Mouse (Mus musculus) neural tube, embryonic 12.5 days (tissue): ENCODE measurements at regions not wholly inside any gene's neighbourhood (a gene's known extent, or its start where the extent isn't known, plus 50 kb on each side); places are given as distances from the start of the nearest gene placed in this dataset.

ENCODE experiments used
- ATAC-seq: fragments of 200-750 bp; cut with Nextera tagmentation; 2 replicates; pipeline ENCODE4 v1.8.0; 2017; ENCODE audit warnings: low read depth, mild to moderate bottlenecking, moderate TSS enrichment, moderate library complexity; ENCODE audit not compliant: low FRiP score
- H3K27ac ChIP-seq: fragments of 300-500 bp; sonication (generic); 2 replicates; pipeline ENCODE4 v1.5.1; 2016
- H3K27me3 ChIP-seq: fragments of 300-500 bp; sonication (generic); replicated peaks from 2 replicates; pipeline ENCODE4 v1.6.1; 2016; ENCODE audit warnings: mild to moderate bottlenecking
- H3K36me3 ChIP-seq: fragments of 300-500 bp; sonication (generic); 2 replicates; pipeline ENCODE4 v1.6.1; 2016; ENCODE audit warnings: mild to moderate bottlenecking
- H3K4me1 ChIP-seq: fragments of 300-500 bp; sonication (generic); 2 replicates; pipeline ENCODE4 v1.6.1; 2016
- H3K4me2 ChIP-seq: fragments of 300-500 bp; sonication (generic); replicated peaks from 2 replicates; pipeline ENCODE4 v1.6.1; 2016; ENCODE audit warnings: mild to moderate bottlenecking
- H3K4me3 ChIP-seq: fragments of 300-500 bp; sonication (generic); 2 replicates; pipeline ENCODE4 v1.5.1; 2016
- H3K9ac ChIP-seq: fragments of 300-500 bp; sonication (generic); 2 replicates; pipeline ENCODE4 v1.6.1; 2016; ENCODE audit warnings: mild to moderate bottlenecking
- H3K9me3 ChIP-seq: fragments of 300-500 bp; sonication (generic); 2 replicates; pipeline ENCODE4 v1.6.1; 2016; ENCODE audit warnings: mild to moderate bottlenecking
- WGBS: fragments of 180-500 bp; shearing (Covaris S2); methylation state at CpG from one replicate; pipeline ENCODE4 v1.1.7; 2016; 5-methylcytosine and 5-hydroxymethylcytosine counted together

DNA sequence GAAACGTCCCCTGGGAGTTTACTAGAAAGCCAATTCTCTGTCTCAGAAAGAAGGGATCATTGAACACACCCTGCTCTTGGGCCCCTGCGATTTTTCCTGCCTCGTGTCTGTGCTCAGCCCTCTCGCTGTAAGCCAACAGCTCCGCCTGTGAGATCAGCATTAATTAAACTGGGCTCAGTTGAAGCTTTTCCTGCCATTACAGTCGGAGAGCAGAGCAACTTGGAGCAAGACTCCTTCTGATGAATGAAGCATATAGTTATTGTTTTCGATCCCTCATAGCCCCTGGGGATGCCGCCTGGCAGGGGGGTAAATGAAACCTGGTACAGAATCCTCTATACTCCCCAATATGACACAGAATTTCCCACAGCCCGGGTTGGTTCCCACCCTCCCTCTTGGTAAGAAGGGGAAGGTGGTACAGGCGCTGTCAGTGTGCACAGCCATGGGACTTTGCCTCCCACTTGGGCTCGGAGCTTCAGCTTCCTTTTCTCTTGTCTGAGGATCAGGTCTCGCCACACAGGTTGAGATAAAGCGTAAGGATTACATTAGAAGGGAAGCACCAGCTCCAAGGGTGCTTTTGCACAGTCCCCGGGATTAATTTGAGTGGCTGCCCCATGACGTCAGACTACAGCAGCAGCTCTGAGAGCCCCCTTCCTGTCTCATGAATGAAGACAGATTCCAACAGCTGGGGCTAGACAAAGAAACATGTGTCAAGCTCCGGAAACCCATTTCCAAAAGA lies 257.1 kb downstream of the Mycn start:
- WGBS: 34% methylated on average over 16 of the region's 16 CpGs
- Histone ChIP-seq H3K9ac (0 out of 2 replicates have a peak overlapping the region, but pooled peaks have one; percentile 1), H3K27me3 (no peaks in the 10 kb centered on the region), H3K4me3 (no peak overlapping the region), H3K27ac (0 out of 2 replicates have a peak overlapping the region, but pooled peaks have one; percentile 2), H3K36me3 (no peaks in the 10 kb centered on the region), H3K4me2 (peak overlapping the region; percentile 16; the same call in 1 of the 2 replicates), H3K4me1 (peaks cover 41% of the 10 kb centered on the region), H3K9me3 (no peaks in the 10 kb centered on the region)
- ATAC-seq: no peak

DNA sequence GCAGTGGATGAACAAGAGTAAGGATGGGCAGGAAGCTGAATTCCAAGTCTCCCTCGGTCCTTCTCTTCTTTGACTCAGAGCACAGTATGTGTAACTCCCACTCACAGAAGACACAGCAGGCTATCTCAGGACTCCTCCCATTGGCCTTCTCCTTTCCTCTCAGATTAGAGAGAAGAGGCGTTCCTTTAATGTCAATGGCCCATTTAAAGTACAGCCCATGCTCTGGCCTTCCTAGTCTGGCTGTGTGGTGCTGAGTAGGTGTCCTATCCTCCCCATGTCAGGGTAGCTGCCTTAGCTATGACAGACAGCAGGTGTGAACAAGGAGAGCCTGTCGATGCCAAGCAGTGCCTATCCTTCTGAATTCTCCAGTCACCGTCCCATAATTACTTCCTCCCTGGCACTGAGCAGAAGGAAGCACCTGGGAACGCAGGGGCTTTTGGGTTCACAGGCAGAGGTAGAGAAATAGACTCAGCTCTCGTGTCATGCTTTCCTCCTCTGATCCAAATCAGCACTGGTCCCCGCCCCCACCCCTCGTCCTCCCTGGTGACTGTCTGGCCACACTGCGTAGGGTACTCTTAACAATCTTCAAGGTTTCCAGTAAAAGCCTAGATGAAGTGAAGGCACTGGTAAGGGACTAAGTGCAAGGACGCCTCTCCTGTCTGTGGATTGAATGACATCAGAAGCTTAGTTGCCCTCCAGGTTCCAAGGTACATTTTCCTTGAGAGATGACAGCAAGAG lies 257.8 kb downstream of the Mycn start:
- H3K9me3 ChIP-seq: no peaks in the 10 kb centered on the region
- no peaks in the 10 kb centered on the region for H3K36me3 ChIP-seq
- 0 out of 2 replicates have a peak overlapping the region, but pooled peaks have one; percentile 16 for H3K4me2 ChIP-seq
- peaks cover 43% of the 10 kb centered on the region for H3K4me1 ChIP-seq
- 0 out of 2 replicates have a peak overlapping the region, but pooled peaks have one; percentile 1 for H3K9ac ChIP-seq
- WGBS: 46% methylated on average over 10 of the region's 10 CpGs
- H3K27ac ChIP-seq: 0 out of 2 replicates have a peak overlapping the region, but pooled peaks have one; percentile 2
- no peak for ATAC-seq
- no peaks in the 10 kb centered on the region for H3K27me3 ChIP-seq
- H3K4me3 ChIP-seq: no peak overlapping the region

DNA sequence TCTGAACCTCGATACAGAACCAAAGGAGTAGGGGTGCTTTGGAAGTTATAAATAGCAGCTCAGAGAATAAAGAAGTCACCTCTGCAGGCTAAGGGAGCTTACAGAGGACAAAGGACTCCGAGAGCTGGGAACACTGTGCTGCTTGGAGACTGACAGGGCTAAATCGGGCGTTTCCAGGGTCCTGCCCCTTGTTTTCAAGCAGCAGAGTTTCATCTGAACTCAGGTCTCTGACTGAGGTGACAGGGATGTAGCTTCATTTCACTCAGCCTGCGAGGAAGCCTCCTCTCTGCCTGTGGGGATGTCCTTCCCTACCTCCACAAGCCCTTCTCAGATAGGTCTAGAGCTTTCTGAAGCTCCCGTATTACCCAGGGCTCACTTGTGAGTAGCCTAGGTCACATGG lies 260.6 kb downstream of the Mycn start:
- Histone ChIP-seq H3K27ac (peak overlapping the region; percentile 85), H3K9ac (peak overlapping the region; percentile 53), H3K4me3 (peak overlapping the region; percentile 21), H3K9me3 (no peaks in the 10 kb centered on the region), H3K4me2 (peak overlapping the region; percentile 62), H3K27me3 (no peaks in the 10 kb centered on the region), H3K4me1 (peaks cover 43% of the 10 kb centered on the region), H3K36me3 (no peaks in the 10 kb centered on the region)
- ATAC-seq: peak; percentile 66
- WGBS: 6% methylated on average over 6 of the region's 6 CpGs

DNA sequence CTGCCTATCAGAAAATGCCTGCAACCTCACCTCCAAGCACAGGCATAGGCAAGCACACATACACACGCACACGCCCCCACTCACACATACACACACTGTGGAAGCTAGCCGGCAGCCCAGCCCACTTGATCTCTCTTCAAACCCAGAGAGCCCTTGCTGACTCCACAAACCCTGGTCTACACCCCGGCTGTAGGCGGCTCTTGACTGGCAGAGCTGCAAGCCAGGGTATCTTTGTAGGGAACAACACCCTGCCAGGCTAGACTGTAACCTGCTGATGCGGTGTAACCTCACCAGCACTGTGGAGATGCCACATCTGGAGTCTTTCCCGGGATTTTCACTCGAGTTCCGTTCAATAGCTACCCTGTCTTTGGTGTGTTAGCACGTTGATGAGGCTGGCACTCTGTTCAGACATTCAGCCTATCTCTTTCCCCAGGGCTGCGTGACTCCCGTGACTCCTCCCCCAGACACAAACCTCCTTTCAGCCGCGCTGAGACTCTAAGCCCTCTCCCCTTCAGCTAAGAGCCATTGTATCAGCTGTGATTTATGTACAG lies 261.3 kb downstream of the Mycn start:
- H3K4me3 ChIP-seq: peak overlapping the region; percentile 21; the same call in 1 of the 2 replicates
- peak overlapping the region; percentile 62 for H3K4me2 ChIP-seq
- H3K27me3 ChIP-seq: no peaks in the 10 kb centered on the region
- H3K9me3 ChIP-seq: no peaks in the 10 kb centered on the region
- WGBS: 4% methylated on average over 14 of the region's 14 CpGs
- no peaks in the 10 kb centered on the region for H3K36me3 ChIP-seq
- H3K27ac ChIP-seq: peak overlapping the region; percentile 85
- peak overlapping the region; percentile 53 for H3K9ac ChIP-seq
- ATAC-seq: peak; percentile 94
- peaks cover 43% of the 10 kb centered on the region for H3K4me1 ChIP-seq

DNA sequence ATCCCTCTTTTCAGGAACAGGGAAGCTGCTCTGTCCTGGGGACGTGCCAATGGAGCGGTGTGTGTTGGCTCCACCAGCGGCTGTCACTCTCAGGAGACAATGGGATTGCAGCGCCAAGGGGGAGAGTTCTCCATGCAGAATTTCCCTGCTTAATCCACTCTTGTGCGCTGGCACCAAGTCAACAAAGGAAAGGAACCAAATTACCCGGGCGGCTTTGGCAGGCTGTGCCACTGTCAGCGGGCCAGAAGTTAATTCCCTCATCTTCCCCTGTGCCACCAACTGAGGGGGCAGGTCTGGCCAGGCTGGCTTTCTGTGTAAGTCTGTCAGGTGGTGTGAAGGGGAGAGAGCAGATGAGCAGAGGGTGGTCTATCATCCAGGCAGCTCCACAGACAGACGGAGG lies 265.0 kb downstream of the Mycn start:
- Histone ChIP-seq H3K27me3 (no peaks in the 10 kb centered on the region), H3K36me3 (no peaks in the 10 kb centered on the region), H3K9me3 (no peaks in the 10 kb centered on the region), H3K4me3 (no peak overlapping the region), H3K4me2 (no peak overlapping the region), H3K4me1 (peaks cover 20% of the 10 kb centered on the region), H3K27ac (no peak overlapping the region), H3K9ac (no peak overlapping the region)
- ATAC-seq: no peak
- WGBS: 67% methylated on average over 9 of the region's 9 CpGs

DNA sequence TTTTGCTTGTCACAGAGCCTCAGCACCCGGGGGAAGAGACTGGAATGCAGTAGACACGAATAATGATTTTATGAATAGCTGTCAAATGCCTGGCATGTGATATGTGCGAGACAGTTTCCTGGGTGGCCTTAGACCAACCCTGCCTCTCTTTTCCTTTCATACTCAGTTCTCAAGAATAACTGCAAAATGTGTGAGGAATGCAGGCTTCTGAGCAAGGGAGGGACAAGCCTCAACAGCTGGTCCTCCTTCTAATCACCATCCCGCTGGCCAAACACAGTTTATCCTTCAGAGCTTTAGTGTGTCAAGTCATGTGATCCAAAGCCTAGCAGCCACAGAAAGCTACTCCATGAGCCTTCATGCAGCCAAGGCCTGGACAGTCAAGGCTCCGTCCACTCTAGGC lies 271.8 kb downstream of the Mycn start:
- 77% methylated on average over 5 of the region's 5 CpGs for WGBS

DNA sequence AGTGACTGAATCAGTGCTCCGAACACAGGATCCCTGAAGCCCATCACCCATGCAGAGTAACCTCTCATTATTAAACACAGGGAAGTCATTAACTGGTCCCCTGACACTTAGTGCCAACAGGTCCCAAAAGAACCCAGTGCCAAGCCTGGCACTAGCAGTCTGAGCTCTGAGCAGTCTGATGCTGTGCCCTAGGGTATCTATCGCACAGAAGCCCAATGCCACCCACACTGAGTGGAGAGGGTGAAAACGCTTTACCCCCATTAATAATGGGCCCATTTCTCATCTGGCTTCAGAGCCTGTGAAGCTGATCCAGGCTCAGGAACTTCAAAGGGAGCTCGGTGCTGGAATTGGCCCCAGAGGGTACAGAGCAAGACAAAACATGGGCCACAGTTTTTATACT lies 272.8 kb downstream of the Mycn start:
- Histone ChIP-seq H3K4me3 (no peak overlapping the region), H3K4me1 (no peaks in the 10 kb centered on the region), H3K27me3 (no peaks in the 10 kb centered on the region), H3K27ac (no peak overlapping the region), H3K9me3 (no peaks in the 10 kb centered on the region), H3K4me2 (no peak overlapping the region), H3K36me3 (no peaks in the 10 kb centered on the region), H3K9ac (no peak overlapping the region)
- no peak for ATAC-seq
- WGBS: 75% methylated on average over 4 of the region's 4 CpGs

More for the DNA sequence above, 271.8 kb downstream of the Mycn start:
- Histone ChIP-seq H3K4me3 (no peak overlapping the region), H3K4me2 (no peak overlapping the region), H3K27ac (no peak overlapping the region), H3K4me1 (no peaks in the 10 kb centered on the region), H3K9ac (no peak overlapping the region), H3K27me3 (no peaks in the 10 kb centered on the region), H3K9me3 (no peaks in the 10 kb centered on the region), H3K36me3 (no peaks in the 10 kb centered on the region)
- ATAC-seq: no peak

DNA sequence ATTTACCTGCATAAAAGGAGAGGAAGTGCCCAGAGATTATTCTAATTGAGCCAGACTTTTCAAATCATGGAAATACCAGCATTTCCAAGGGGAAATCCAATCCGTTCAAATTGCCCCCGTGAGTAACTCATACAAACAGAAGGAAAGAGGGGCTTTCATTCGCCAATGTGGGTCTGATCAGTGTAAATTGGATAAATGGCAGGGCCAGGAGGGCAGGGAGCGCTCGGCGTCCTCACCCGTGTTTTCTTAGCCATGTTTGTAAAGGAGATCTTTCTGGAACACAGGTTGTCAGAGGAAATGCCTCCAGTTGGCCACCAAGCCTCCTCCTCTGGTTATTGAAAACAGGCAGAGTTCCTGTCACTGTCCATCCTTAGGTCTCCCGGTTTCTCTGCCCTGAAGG lies 286.1 kb downstream of the Mycn start:
- 0 out of 2 replicates have a peak, but pooled peaks cover 5% of the 10 kb centered on the region for H3K9me3 ChIP-seq
- H3K27me3 ChIP-seq: no peaks in the 10 kb centered on the region
- H3K4me3 ChIP-seq: no peak overlapping the region
- H3K36me3 ChIP-seq: no peaks in the 10 kb centered on the region
- no peak overlapping the region for H3K4me2 ChIP-seq
- no peak for ATAC-seq
- H3K4me1 ChIP-seq: peaks cover 15% of the 10 kb centered on the region
- H3K27ac ChIP-seq: no peak overlapping the region
- no peak overlapping the region for H3K9ac ChIP-seq
- WGBS: 81% methylated on average over 8 of the region's 8 CpGs

DNA sequence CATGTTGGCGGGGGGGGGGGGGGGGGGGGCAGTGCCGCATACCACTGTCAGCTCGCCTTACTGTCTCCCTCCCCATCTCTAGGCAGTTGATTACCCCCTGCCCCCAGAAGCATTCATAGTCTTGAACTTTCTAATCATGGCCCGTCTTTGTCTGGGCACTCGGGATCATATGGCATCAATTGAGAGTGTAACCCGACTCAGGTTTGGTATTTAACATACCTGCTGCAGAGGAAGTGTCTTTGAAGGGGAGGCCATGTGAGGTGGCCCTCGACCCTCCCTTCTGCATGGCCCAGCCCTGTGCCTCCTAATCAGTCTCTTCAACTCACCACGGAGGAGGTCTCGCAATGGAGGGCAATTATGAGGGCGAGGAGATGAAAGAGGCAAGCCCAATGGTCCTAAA lies 286.5 kb downstream of the Mycn start:
- Histone ChIP-seq H3K27me3 (no peaks in the 10 kb centered on the region), H3K9me3 (0 out of 2 replicates have a peak, but pooled peaks cover 5% of the 10 kb centered on the region), H3K36me3 (no peaks in the 10 kb centered on the region), H3K9ac (no peak overlapping the region), H3K4me3 (no peak overlapping the region), H3K4me1 (peaks cover 15% of the 10 kb centered on the region), H3K27ac (no peak overlapping the region), H3K4me2 (no peak overlapping the region)
- ATAC-seq: no peak
- WGBS: 61% methylated on average over 10 of the region's 10 CpGs

DNA sequence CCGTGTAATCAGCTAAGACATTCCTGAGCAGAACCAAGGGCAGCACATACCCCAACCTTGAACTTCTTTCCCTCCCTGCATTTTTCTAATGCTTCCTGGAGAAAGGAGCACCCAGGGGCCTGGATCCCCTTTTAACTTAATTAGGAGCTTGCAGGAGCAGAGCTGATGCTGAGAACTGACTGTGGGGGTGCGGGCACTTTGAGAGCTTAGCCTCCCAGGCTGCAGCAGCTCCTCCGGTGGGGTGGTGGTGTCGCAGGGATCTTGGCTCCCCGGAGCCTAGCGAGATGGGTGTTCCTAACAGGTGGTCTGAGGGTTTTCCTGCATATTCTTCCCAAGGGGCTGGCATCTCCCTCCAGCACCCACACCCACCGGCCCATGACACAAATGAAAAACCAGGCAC lies 289.4 kb downstream of the Mycn start:
- Histone ChIP-seq H3K27me3 (no peaks in the 10 kb centered on the region), H3K4me2 (no peak overlapping the region), H3K36me3 (no peaks in the 10 kb centered on the region), H3K27ac (no peak overlapping the region), H3K4me3 (no peak overlapping the region), H3K9ac (no peak overlapping the region), H3K9me3 (no peaks in the 10 kb centered on the region), H3K4me1 (peaks cover 15% of the 10 kb centered on the region)
- ATAC-seq: no peak
- 37% methylated on average over 7 of the region's 7 CpGs for WGBS

DNA sequence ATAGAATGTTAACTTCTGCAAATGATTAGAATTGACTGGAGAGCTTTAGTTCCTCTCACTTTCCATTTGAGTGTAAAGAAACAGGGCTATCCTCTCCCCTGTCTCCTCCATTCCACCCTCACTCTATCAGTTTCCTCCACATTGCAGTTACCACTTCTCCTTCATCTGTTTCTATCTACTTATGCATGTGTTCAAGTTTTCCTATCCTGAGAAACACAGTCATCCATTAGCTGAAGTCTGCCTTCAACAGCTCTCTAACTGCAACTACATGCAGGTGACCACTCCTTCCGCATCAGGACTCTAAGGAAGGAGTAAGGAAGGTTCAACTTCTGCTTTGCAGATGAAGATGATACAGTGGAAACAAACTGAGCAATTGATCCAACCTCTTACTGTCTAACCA lies 291.4 kb downstream of the Mycn start:
- Histone ChIP-seq H3K4me2 (no peak overlapping the region), H3K36me3 (no peaks in the 10 kb centered on the region), H3K27me3 (no peaks in the 10 kb centered on the region), H3K9ac (no peak overlapping the region), H3K27ac (no peak overlapping the region), H3K4me3 (no peak overlapping the region), H3K9me3 (no peaks in the 10 kb centered on the region), H3K4me1 (peaks cover 15% of the 10 kb centered on the region)
- no peak for ATAC-seq
- WGBS: 96% methylated on average over 1 of the region's 1 CpGs

DNA sequence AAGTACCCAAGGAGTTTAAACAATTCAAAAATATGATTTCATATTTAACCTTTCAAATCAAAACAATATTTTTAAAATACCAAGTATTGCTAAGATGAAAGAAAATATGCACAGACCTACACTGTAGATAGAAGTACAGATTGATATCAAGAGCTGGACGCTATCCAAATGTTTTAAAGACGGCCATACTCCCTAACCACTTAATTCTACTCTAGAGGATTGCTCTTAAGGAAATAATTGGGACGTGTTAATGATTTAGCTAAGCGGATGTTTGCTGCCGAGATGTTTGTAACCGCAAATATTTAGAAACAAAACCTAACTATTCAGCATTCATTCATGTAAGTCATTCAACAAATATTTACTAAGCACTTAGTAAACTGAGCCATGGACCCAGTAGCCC lies 294.2 kb downstream of the Mycn start:
- ATAC-seq: no peak
- Histone ChIP-seq H3K9ac (no peak overlapping the region), H3K4me3 (no peak overlapping the region), H3K27ac (no peak overlapping the region), H3K4me2 (no peak overlapping the region), H3K9me3 (no peaks in the 10 kb centered on the region), H3K4me1 (peaks cover 11% of the 10 kb centered on the region), H3K36me3 (no peaks in the 10 kb centered on the region), H3K27me3 (no peaks in the 10 kb centered on the region)
- 88% methylated on average over 6 of the region's 6 CpGs for WGBS
